Mouse (Mus musculus) liver, embryonic 11.5 days (tissue): ENCODE results near the gene Lbx1. TPM values are rescaled to one million over a fixed set of nuclear protein-coding genes. Genes with fewer than 3 reads are reported as not detected.

Experiments
- ATAC-seq: fragments of 200-750 bp; cut with Nextera tagmentation; replicated peaks from 2 replicates; pipeline ENCODE4 v1.8.0; 2017; ENCODE audit warnings: moderate number of reproducible peaks, mild to moderate bottlenecking, moderate TSS enrichment, moderate library complexity; ENCODE audit not compliant: low FRiP score
- DNase-seq: peaks from one replicate; pipeline ENCODE4 v3.0.0-alpha.2; 2017; ENCODE audit warnings: low spot score
- H3K27ac ChIP-seq: fragments of 300-500 bp; sonication (generic); 2 replicates; pipeline ENCODE4 v1.5.1; 2014; ENCODE audit warnings: mild to moderate bottlenecking, low read depth, low read length, control low read depth
- H3K27me3 ChIP-seq: fragments of 300-500 bp; sonication (generic); replicated peaks from 2 replicates; pipeline ENCODE4 v1.6.1; 2014; ENCODE audit warnings: low read length, mixed read lengths; ENCODE audit not compliant: control insufficient read depth, insufficient read depth
- H3K36me3 ChIP-seq: fragments of 300-500 bp; sonication (generic); 2 replicates; pipeline ENCODE4 v1.6.1; 2014; ENCODE audit warnings: mild to moderate bottlenecking, low read length, moderate library complexity, mixed read lengths; ENCODE audit not compliant: control insufficient read depth, insufficient read depth
- H3K4me1 ChIP-seq: fragments of 300-500 bp; sonication (generic); replicated peaks from 2 replicates; pipeline ENCODE4 v1.6.1; 2014; ENCODE audit warnings: low read length, mixed read lengths; ENCODE audit not compliant: control insufficient read depth, insufficient read depth
- H3K4me2 ChIP-seq: fragments of 300-500 bp; sonication (generic); 2 replicates; pipeline ENCODE4 v1.6.1; 2014; ENCODE audit warnings: mild to moderate bottlenecking, control low read depth, moderate library complexity
- H3K4me3 ChIP-seq: fragments of 300-500 bp; sonication (generic); 2 replicates; pipeline ENCODE4 v1.5.1; 2014; ENCODE audit warnings: low read depth, low read length, control low read depth
- H3K9ac ChIP-seq: fragments of 300-500 bp; sonication (generic); 2 replicates; pipeline ENCODE4 v1.6.1; 2014; ENCODE audit warnings: low read depth, low read length, control low read depth
- H3K9me3 ChIP-seq: fragments of 300-500 bp; sonication (generic); 2 replicates; pipeline ENCODE4 v1.6.1; 2016; ENCODE audit warnings: low read length, inconsistent platforms, mixed read lengths; ENCODE audit not compliant: control insufficient read depth
- WGBS: fragments of 180-500 bp; shearing (Covaris S2); extraction: QIAGEN DNeasy Blood & Tissue Kit; methylation state at CpG from one replicate; pipeline ENCODE4 v1.1.7; 2014; 5-methylcytosine and 5-hydroxymethylcytosine counted together
- polyA plus RNA-seq: library from polyadenylated mRNA; unstranded; fragments of >200 nt; fragmentation: Nextera tagmentation; extraction: Ambion mirVana; gene quantifications from 2 replicates; pipeline ENCODE4 v1.2.1, GENCODE M21; 2014

Gene Lbx1
- polyA plus RNA-seq, 1 experiment from 2014 or later: 0.58 TPM

- no peak for DNase-seq
- Histone ChIP-seq H3K9me3 (no peaks in the 10 kb centered on the region), H3K27me3 (peaks cover 21% of the 10 kb centered on the region), H3K4me3 (no peak overlapping the region), H3K27ac (no peak overlapping the region), H3K4me1 (no peaks in the 10 kb centered on the region), H3K4me2 (no peak overlapping the region), H3K9ac (no peak overlapping the region), H3K36me3 (no peaks in the 10 kb centered on the region)
- no peak for ATAC-seq
- 55% methylated on average over 4 of the region's 4 CpGs for WGBS
Measured at GRCm38 (mm10) chr19:45215431-45215830, 20.2 kb downstream of the Lbx1 start.

GRCm38 (mm10) chr19:45209776-45210422 lies 25.7 kb downstream of the Lbx1 start:
- no peak overlapping the region for H3K9ac ChIP-seq
- H3K27me3 ChIP-seq: peaks cover 12% of the 10 kb centered on the region; the same call in 1 of the 2 replicates
- no peak overlapping the region for H3K27ac ChIP-seq
- no peaks in the 10 kb centered on the region for H3K9me3 ChIP-seq
- no peak overlapping the region for H3K4me3 ChIP-seq
- no peak for DNase-seq
- no peak for ATAC-seq
- 65% methylated on average over 14 of the region's 14 CpGs for WGBS
- H3K4me2 ChIP-seq: no peak overlapping the region
- no peaks in the 10 kb centered on the region for H3K4me1 ChIP-seq
- H3K36me3 ChIP-seq: no peaks in the 10 kb centered on the region

- no peaks in the 10 kb centered on the region for H3K36me3 ChIP-seq
- no peak overlapping the region for H3K4me3 ChIP-seq
- H3K4me2 ChIP-seq: no peak overlapping the region
- peaks cover 12% of the 10 kb centered on the region; the same call in 1 of the 2 replicates for H3K27me3 ChIP-seq
- DNase-seq (no peak), ATAC-seq (no peak)
- no peaks in the 10 kb centered on the region for H3K4me1 ChIP-seq
- no peak overlapping the region for H3K9ac ChIP-seq
- H3K27ac ChIP-seq: no peak overlapping the region
- no peaks in the 10 kb centered on the region for H3K9me3 ChIP-seq
- WGBS: 70% methylated on average over 1 of the region's 1 CpGs
Measured at GRCm38 (mm10) chr19:45209191-45209590, 26.4 kb downstream of the Lbx1 start.

DNA sequence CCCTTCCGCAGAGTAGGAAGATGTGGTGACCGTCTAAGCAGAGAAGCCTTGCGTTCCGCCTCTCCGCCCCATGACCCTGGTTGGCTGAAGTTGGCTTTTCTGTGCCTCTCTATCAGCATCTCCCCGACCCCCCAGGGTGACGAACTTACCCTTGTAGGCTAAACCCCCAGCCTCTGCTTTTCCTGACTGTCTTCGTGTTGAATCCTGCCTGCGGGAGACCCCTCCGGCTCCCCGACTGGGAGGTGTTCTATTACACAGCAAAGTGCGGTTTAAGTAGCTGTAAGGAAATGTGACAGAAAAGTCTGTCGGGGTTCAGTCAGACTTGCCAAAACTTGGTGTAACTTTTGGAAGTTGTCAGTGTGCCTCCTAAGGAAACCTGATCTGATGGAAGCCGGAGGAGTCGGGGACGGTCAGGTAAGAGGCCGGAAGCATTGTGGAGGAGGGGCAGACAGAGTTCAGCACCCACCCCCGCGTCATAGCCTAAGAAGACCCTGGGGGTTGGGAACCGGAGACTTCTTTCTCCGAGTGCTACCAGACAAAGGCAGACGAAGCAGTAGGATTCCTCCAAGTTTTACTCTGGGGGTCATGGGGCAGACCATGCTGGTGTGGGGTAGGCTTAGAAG lies 27.1 kb downstream of the Lbx1 start:
- Histone ChIP-seq H3K9me3 (no peaks in the 10 kb centered on the region), H3K4me3 (peak overlapping the region; percentile 14; the same call in 1 of the 2 replicates), H3K27ac (no peak overlapping the region), H3K36me3 (no peaks in the 10 kb centered on the region), H3K27me3 (peaks cover 12% of the 10 kb centered on the region; the same call in 1 of the 2 replicates), H3K4me2 (peak overlapping the region; percentile 53), H3K4me1 (no peaks in the 10 kb centered on the region), H3K9ac (no peak overlapping the region)
- no peak for ATAC-seq
- no peak for DNase-seq
- WGBS: 15% methylated on average over 22 of the region's 22 CpGs

GRCm38 (mm10) chr19:45207662-45208437 lies 27.8 kb downstream of the Lbx1 start:
- Histone ChIP-seq H3K36me3 (no peaks in the 10 kb centered on the region), H3K27ac (no peak overlapping the region), H3K4me2 (peak overlapping the region; percentile 53), H3K9me3 (no peaks in the 10 kb centered on the region), H3K9ac (no peak overlapping the region), H3K4me3 (peak overlapping the region; percentile 14; the same call in 1 of the 2 replicates), H3K27me3 (peaks cover 12% of the 10 kb centered on the region; the same call in 1 of the 2 replicates), H3K4me1 (no peaks in the 10 kb centered on the region)
- ATAC-seq (no peak), DNase-seq (no peak)
- 19% methylated on average over 19 of the region's 19 CpGs for WGBS

GRCm38 (mm10) chr19:45207153-45207552 lies 28.5 kb downstream of the Lbx1 start:
- Histone ChIP-seq H3K9ac (no peak overlapping the region), H3K4me2 (no peak overlapping the region), H3K36me3 (no peaks in the 10 kb centered on the region), H3K27ac (no peak overlapping the region), H3K4me3 (no peak overlapping the region), H3K27me3 (peaks cover 12% of the 10 kb centered on the region; the same call in 1 of the 2 replicates), H3K4me1 (no peaks in the 10 kb centered on the region), H3K9me3 (no peaks in the 10 kb centered on the region)
- no peak for DNase-seq
- 85% methylated on average over 15 of the region's 15 CpGs for WGBS
- ATAC-seq: no peak

DNA sequence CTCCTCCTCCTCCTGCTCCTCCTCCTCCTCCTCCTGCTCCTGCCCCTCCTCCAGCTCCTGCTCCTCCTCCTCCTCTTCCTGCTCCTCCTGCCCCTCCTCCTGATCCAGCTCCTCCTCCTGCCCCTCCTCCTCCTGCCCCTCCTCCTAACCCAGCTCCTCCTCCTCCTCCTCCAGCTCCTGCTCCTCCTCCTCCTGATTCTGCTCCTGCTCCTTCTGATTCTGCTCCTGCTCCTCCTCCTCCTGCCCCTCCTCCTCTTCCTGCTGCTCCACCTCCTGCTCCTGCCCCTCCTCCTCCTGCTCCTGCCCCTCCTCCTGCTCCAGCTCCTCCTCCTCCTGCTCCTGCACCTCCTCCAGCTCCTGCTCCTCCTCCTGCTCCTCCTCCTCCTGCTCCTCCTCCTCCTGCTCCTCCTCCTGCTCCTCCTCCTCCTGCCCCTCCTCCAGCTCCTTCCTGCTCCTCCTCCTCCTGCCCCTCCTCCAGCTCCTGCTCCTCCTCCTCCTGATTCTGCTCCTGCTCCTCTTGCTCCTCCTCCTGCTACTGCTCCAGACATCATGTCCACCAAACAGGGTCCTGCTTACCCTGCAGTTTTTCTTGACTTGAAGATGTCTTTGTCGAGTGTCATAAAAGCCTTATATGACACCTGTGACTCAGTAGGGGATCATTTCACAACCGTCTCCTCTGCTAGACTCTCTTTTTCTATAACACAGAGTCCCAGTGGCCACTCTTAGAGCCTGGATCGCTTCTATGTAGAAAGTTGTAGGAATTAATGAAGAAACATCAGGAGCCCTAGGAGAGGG lies 30.1 kb downstream of the Lbx1 start:
- DNase-seq (no peak), ATAC-seq (no peak)
- Histone ChIP-seq H3K4me2 (no peak overlapping the region), H3K4me3 (no peak overlapping the region), H3K9me3 (no peaks in the 10 kb centered on the region), H3K36me3 (no peaks in the 10 kb centered on the region), H3K27ac (no peak overlapping the region), H3K27me3 (peaks cover 12% of the 10 kb centered on the region; the same call in 1 of the 2 replicates), H3K9ac (no peak overlapping the region), H3K4me1 (no peaks in the 10 kb centered on the region)
- 75% methylated on average over 3 of the region's 3 CpGs for WGBS

DNA sequence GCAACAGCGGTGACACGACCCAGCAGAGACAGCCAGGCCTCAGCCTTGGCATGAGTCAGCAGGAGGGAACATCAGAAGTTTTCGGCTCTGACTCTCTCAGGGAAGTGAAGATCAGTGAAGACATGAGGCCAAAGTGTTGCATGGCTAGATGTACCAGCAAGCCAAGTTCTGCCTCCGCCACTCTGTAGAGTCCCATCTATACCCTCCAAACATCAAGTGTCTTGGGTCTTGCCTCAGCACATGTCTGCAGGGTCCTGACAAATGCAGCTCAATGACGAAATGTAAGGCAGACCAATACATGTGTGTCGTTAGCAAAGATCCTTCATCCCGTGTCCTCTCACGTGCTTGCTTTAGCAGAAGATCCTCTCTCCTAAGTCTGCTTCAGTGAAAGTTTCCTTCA lies 38.6 kb downstream of the Lbx1 start:
- Histone ChIP-seq H3K27ac (no peak overlapping the region), H3K9me3 (peaks cover 8% of the 10 kb centered on the region; the same call in 1 of the 2 replicates), H3K9ac (no peak overlapping the region), H3K4me2 (no peak overlapping the region), H3K4me1 (no peaks in the 10 kb centered on the region), H3K27me3 (no peaks in the 10 kb centered on the region), H3K36me3 (no peaks in the 10 kb centered on the region), H3K4me3 (no peak overlapping the region)
- DNase-seq (no peak), ATAC-seq (no peak)
- WGBS: 83% methylated on average over 8 of the region's 8 CpGs
